Mouse (Mus musculus) spleen, adult 2 months (tissue): Measurements from ENCODE around the gene Ankrd13a. TPM values are rescaled to one million over a fixed set of nuclear protein-coding genes. Genes with fewer than 3 reads are reported as not detected.

ENCODE experiments used
- DNase-seq, 2 experiments: peaks; one replicate each; pipeline versions ENCODE4 v3.0.0 to v3.0.0-alpha.2; 2012 to 2021; ENCODE audit warnings: low spot score in 2 of 2, low read depth in 1 of 2
- H3K27ac ChIP-seq: fragments of 200-500 bp; 2 replicates; pipeline ENCODE4 v1.5.1; 2012; ENCODE audit warnings: low read length, inconsistent platforms; ENCODE audit not compliant: insufficient read depth
- H3K27me3 ChIP-seq: fragments of 200-500 bp; 2 replicates; pipeline ENCODE4 v1.6.1; 2012; ENCODE audit warnings: mild to moderate bottlenecking, moderate library complexity, low read length, inconsistent platforms; ENCODE audit not compliant: control insufficient read depth, insufficient read depth
- H3K36me3 ChIP-seq: fragments of 200-500 bp; 2 replicates; pipeline ENCODE4 v1.6.1; 2012; ENCODE audit warnings: mild to moderate bottlenecking, low read length, inconsistent platforms; ENCODE audit not compliant: control insufficient read depth, insufficient read depth
- H3K4me1 ChIP-seq: fragments of 200-500 bp; 2 replicates; pipeline ENCODE4 v1.6.1; 2011; ENCODE audit warnings: inconsistent platforms; ENCODE audit not compliant: control insufficient read depth, insufficient read depth, insufficient read length
- H3K4me3 ChIP-seq: fragments of 200-500 bp; 2 replicates; pipeline ENCODE4 v1.5.1; 2011; ENCODE audit warnings: mild to moderate bottlenecking, inconsistent platforms; ENCODE audit not compliant: insufficient read depth, insufficient read length; ENCODE audit errors: extremely low read depth
- CTCF ChIP-seq: fragments of 200-500 bp; IDR thresholded peaks from 2 replicates; pipeline ENCODE4 v1.5.1; 2011; ENCODE audit warnings: mild to moderate bottlenecking, inconsistent platforms; ENCODE audit not compliant: insufficient read depth, insufficient read length, insufficient replicate concordance; ENCODE audit errors: extremely low read depth
- POLR2A ChIP-seq: fragments of 200-500 bp; IDR thresholded peaks from 2 replicates; pipeline ENCODE4 v1.6.1; 2011; ENCODE audit warnings: low read depth, low read length, inconsistent platforms
- WGBS: fragments of 180-500 bp; shearing (Covaris S2); methylation state at CpG from one replicate; pipeline ENCODE4 v1.1.7; 2018; 5-methylcytosine and 5-hydroxymethylcytosine counted together
- polyA plus RNA-seq: library from polyadenylated mRNA; depleted of rRNA; stranded (reverse); fragments of >200 nt; gene quantifications from 2 replicates; pipeline ENCODE4 v1.2.3, GENCODE M21; 2012

Ankrd13a gene
- polyA plus RNA-seq, 1 experiment, result 69.3 TPM

DNA sequence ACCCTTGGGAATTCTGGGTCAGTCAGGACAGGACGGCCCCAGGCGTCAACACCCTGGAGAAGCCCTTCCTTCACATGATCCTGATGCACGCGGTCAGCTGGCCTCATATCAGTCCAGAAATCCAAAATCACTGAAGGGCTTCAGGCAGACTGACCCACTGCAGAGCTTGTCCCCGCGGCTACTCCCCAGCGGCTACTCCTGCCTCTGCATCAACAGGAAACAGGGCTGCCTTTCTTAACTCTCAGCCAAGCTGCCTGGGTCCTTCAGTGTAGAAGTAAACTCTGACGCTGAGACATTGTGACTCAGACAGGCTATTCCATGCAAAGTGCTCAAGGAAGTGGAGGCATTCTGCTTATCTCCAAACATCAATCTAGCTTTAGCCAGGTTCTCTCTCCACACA lies 12.5 kb upstream of the Ankrd13a start:
- TF ChIP-seq POLR2A, result no peak
- TF ChIP-seq CTCF, result no peak
- Histone ChIP-seq H3K4me3 (no peak overlapping the region), H3K27me3 (no peaks in the 10 kb centered on the region), H3K4me1 (no peaks in the 10 kb centered on the region), H3K36me3 (peaks cover 49% of the 10 kb centered on the region), H3K27ac (no peak overlapping the region)
- 96% methylated on average over 8 of the region's 8 CpGs for whole genome bisulfite sequencing
- DNase-seq, result no peak

DNA sequence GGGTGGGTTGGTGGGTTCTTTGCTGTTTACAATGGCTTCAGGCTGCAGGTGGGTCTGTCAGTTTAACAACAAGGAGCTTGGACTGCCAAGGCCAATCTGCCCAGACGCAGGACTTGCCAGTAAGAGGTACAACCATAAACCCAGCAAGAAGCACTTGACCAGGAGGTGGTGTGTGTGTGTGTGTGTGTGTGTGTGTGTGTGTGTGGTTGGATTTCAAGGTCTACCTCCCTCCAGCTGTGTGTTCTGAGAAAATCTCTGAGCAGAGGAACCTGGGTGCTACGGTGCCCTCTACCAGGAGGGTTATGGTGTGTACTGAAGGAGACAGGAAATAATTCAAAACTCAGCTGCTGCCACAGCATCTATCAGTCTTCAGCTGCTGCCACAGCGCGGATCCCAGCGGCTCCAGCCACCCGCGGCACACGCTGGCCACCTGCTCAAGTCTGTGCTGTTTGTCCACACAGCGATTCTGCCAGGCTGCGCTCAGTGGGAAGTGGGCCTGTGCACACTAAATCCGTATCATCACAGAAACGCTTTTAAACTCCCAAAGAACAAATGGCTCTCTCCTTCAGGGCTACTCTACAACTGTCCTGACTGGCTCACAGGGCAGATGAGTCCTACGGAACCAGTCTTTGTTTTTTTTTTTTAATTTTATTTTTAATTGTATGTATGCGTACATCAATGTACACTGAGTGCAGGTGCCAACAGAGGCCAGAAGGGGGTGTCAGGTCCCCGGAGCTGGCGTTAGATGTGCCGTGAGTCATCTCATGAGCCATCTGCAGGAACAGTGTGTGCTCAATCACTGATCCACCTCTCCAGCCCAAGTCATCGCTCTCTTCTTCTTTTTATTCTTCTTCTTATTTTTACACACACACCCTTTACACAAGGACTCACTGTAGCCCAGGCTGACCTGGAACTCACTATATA lies 9.4 kb upstream of the Ankrd13a start:
- H3K4me3 ChIP-seq, result no peak overlapping the region
- 83% methylated on average over 18 of the region's 18 CpGs for WGBS
- peaks cover 39% of the 10 kb centered on the region for H3K36me3 ChIP-seq
- no peaks in the 10 kb centered on the region for H3K27me3 ChIP-seq
- peaks cover 7% of the 10 kb centered on the region; the same call in 1 of the 2 replicates for H3K4me1 ChIP-seq
- no peak for DNase-seq
- no peak overlapping the region for H3K27ac ChIP-seq
- TF ChIP-seq POLR2A (no peak), CTCF (no peak)

DNA sequence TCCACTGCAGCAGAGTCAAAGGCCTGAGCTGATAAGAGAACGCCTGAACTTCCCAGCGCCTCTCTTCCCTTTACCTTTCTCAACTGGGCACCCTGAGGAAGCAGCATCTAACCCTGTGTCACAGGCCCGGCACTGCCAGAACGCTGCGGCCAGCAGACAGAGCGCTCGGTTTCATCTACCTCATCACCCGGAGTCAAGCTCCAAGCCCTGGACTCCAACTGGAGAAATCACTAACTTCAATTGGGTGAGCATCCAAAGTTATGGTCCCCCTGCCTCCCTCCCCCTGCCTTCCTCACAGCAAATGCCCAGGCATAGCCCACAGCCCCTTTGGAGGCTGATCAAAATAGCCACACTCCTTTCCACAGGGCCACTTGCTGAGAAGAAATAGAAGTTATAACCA lies 7.8 kb upstream of the Ankrd13a start:
- WGBS, result 90% methylated on average over 8 of the region's 8 CpGs
- no peak overlapping the region for H3K27ac ChIP-seq
- H3K4me1 ChIP-seq, result peaks cover 11% of the 10 kb centered on the region; the same call in 1 of the 2 replicates
- H3K36me3 ChIP-seq, result peaks cover 31% of the 10 kb centered on the region
- no peak for TF ChIP-seq POLR2A
- no peak for TF ChIP-seq CTCF
- DNase-seq, result no peak
- H3K27me3 ChIP-seq, result no peaks in the 10 kb centered on the region
- no peak overlapping the region for H3K4me3 ChIP-seq

DNA sequence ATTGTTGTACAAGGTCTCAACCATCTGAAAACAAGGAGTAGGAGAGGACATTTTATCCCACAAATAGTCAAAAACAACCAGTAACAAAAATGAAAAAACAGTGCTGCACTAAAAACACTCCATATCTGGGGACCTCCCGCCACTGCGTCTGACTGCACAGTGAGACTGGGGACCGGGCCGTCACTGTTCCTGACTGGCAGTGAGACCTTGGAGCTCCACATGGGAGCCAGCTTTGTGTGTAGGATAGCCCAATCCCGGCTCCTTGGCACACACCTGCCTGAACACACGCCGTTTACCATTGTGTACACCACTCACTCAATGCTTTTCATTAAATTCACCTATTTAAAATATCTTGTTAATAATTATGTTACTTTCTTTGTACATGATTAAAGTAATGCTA lies 7.3 kb upstream of the Ankrd13a start:
- H3K27me3 ChIP-seq, result no peaks in the 10 kb centered on the region
- peaks cover 27% of the 10 kb centered on the region for H3K36me3 ChIP-seq
- peaks cover 11% of the 10 kb centered on the region; the same call in 1 of the 2 replicates for H3K4me1 ChIP-seq
- 95% methylated on average over 7 of the region's 7 CpGs for WGBS
- no peak overlapping the region for H3K27ac ChIP-seq
- H3K4me3 ChIP-seq, result no peak overlapping the region
- DNase-seq, result no peak
- TF ChIP-seq CTCF (no peak), POLR2A (no peak)

DNA sequence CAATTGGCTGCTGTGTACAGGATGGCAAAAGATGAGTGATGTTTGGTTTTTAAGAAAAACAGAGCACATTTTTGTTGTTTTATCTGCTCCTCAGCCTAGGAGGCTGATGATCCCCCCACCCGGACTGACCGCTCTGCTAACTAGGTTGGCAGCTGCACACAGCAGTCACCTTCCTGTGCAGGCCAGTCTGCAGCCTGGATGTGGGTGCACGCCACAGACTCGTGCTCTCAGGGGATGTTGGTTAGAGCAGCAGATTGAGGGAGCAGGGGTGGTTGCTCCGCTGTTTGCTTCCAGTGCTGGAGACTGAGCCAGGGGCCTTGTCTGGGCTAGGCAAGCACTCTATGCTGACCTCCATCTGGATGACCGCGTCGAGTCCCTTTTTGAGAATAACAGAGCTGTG lies 4.7 kb upstream of the Ankrd13a start:
- no peaks in the 10 kb centered on the region for H3K27me3 ChIP-seq
- WGBS, result 41% methylated on average over 8 of the region's 8 CpGs
- H3K4me3 ChIP-seq, result no peak overlapping the region
- peak overlapping the region; percentile 7; the same call in 1 of the 2 replicates for H3K27ac ChIP-seq
- TF ChIP-seq CTCF (no peak), POLR2A (no peak)
- DNase-seq, result peak in 1 of 2 experiments; percentile 35
- H3K4me1 ChIP-seq, result peaks cover 11% of the 10 kb centered on the region; the same call in 1 of the 2 replicates
- H3K36me3 ChIP-seq, result peaks cover 8% of the 10 kb centered on the region

DNA sequence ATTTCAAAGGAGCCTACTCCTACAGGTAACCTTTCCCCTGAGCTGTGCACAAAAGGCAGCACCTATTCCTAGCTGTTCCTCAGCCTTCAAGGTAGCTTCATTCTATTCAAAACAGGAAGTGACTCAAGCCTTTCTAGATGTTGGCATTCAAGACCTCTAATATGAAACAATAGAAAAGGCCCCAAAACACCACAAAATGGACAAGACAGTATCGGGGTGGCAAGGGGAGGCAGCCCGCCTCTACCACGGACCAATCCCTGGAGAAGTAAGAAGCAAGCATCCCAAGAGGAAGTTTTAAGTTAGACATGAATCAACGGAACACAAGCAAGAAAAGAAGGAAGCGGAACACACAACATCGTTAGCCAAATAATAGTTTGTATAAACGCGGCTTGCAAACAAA lies 2.7 kb upstream of the Ankrd13a start:
- Histone ChIP-seq H3K36me3 (no peaks in the 10 kb centered on the region), H3K4me3 (peak overlapping the region; percentile 93), H3K4me1 (peaks cover 18% of the 10 kb centered on the region; the same call in 1 of the 2 replicates), H3K27me3 (no peaks in the 10 kb centered on the region), H3K27ac (peak overlapping the region; percentile 90)
- DNase-seq, result no peak
- WGBS, result 3% methylated on average over 8 of the region's 8 CpGs
- TF ChIP-seq POLR2A (no peak), CTCF (no peak)

DNA sequence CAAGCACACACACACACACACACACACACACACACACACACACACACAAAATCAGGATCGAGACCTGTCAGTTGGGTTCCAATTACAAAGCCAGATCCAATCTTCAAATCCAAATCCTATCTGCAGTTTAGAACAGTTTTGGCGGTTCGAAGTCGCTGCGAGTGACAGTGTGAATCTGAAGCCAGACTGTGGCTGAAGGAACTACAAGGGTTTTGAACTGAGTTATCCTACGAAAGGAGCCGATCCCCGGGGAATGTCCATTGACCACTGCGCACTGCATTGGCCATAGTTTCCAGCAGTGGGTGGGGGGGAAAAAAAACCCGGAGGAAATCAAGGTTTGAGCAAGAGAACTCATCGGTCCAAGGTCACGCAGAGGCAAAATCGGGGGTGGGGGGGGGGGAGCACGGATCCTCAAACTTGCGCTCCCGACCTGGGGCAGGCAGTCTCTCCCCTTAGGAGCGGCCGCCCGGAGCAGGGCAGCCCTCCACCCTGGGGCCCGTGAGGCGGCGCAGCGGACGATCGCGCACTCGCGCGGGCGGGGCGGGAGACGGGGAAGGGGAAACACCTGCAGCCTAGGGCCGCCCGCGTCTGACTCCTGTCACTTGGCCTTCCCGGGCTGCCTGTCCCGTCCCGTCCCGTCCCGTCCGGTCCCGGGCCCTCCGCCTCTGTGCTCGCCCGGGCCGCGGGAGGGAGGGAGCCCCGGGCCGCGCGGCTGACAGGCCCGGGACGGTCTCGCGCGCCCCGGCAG lies 1.8 kb upstream of the Ankrd13a start:
- H3K4me1 ChIP-seq, result peaks cover 20% of the 10 kb centered on the region; the same call in 1 of the 2 replicates
- peak in 1 of 2 experiments; percentile 80 for DNase-seq
- H3K36me3 ChIP-seq, result no peaks in the 10 kb centered on the region
- TF ChIP-seq CTCF (no peak), POLR2A (no peak)
- H3K27me3 ChIP-seq, result no peaks in the 10 kb centered on the region
- peak overlapping the region; percentile 93 for H3K4me3 ChIP-seq
- WGBS, result 1% methylated on average over 34 of the region's 57 CpGs
- H3K27ac ChIP-seq, result peak overlapping the region; percentile 90
